Mouse (Mus musculus) E14TG2a.4 (cell line): ENCODE measurements around the gene Adarb2.

Experiments used
- CTCF ChIP-seq: conservative IDR thresholded peaks from 2 replicates; pipeline ENCODE4 v1.5.1; 2014; ENCODE audit warnings: low read length
- NANOG ChIP-seq: IDR thresholded peaks from 2 replicates; pipeline ENCODE4 v1.6.1; 2014; ENCODE audit warnings: borderline replicate concordance, low read length, mixed read lengths
- POU5F1 ChIP-seq: IDR thresholded peaks from 2 replicates; pipeline ENCODE4 v1.6.1; 2014; ENCODE audit warnings: low read length, borderline replicate concordance

GRCm38 (mm10) chr13:8476237-8476636 lies 273.6 kb downstream of the Adarb2 start:
- TF ChIP-seq POU5F1 (no peak), CTCF (no peak), NANOG (no peak)
